Mouse (Mus musculus) embryo, embryonic 9.5 days (tissue): Measurements from ENCODE around the gene Maf.

Experiments used
- DNase-seq: peaks from one replicate; pipeline ENCODE4 v3.0.0-alpha.2; 2017; ENCODE audit errors: extremely low spot score

Maf gene

DNA sequence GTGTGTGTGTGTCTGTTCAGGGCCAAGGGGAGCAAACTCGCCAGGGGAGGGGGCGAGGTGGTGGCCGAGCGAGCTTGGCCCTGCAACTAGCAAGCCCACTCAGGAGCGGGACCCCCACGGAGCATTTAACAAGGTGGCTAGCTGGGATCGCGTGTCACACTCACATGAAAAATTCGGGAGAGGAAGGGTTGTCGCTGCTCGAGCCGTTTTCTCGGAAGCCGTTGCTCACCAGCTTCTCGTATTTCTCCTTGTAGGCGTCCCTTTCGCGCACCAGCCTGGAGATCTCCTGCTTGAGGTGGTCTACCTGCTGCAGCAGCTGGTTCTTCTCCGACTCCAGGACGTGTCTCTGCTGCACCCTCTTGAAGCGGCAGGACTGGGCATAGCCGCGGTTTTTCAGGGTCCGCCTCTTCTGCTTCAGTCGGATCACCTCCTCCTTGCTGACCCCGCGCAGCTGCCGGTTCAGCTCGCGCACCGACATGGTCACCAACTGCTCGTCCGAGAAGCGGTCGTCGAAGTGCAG lies 1.9 kb downstream of the Maf start:
- DNase-seq, result peak; percentile 66

DNA sequence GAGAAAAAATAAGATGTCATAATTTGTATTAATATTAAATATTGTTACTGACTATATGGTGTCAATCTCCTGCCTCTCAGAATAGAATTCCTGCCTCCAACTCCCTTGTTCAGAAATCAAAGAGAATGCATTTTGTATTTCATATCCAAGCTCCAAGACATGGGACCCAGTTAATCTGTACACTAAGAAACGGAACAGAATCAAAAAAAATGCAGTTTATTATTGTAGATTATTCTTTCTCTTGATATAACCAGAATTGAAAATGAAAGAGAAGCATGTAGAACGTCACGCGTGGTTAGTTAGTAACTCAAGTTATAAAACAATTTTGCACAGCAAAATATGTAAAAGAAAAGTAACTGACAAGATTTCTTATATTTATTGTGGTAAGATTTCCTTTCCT lies 4.5 kb downstream of the Maf start:
- no peak for DNase-seq

DNA sequence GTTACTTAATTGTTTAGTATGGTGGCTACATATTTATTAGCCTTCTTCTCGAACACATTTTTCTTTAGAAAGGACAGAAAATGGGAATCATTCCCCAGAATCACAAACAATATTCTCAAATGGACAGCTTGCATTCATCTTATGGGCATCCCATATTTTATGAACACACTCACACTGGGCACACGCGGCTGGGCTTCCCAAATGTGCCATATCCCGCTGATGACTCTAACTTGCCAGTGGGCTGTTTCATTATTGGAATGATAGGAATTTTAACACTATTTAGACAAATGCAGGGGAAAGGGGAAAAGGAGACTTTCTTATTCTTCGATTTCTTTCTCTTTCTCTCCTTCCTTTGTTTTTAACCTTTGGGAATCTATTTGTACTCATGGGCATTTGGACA lies 6.6 kb downstream of the Maf start:
- DNase-seq, result no peak

DNA sequence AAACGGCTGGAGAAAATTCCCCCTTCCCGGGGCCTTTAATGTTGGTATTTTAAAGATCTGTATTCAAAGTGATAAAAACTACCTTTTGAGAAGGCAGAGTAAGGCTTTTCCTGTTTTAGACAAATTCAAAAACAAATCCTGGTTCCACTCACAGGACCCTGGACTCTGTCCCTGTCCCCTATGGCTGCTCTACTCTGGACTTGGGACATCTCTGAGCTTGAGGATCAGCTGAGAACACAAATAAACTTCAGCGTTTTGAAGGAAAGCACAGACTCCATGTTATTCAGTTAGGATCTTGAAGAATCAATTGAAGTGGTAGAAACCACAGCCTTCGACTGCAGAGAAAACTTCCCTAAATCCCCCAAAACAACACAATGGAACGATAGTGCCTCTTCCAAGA lies 8.4 kb downstream of the Maf start:
- DNase-seq, result no peak

DNA sequence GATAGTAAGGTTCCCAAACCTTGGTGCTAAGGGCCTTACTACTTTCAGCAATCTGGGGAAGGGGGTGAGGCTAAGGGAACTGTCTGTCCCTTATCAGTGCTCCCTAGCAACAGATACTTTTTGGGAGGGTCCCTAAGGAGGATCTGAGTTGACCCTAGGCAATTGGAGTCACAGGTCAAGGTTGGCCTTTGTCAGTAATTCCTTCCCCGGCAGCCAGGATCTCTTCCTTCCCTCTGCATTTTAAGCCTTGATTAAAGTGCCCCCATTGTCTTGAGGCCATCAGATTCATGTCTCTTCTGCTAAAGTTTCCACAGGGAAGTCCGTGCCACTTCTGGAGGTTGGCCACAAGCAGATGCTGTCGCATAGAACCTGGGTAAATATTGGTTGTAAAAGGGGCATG lies 10.2 kb downstream of the Maf start:
- DNase-seq, result no peak

DNA sequence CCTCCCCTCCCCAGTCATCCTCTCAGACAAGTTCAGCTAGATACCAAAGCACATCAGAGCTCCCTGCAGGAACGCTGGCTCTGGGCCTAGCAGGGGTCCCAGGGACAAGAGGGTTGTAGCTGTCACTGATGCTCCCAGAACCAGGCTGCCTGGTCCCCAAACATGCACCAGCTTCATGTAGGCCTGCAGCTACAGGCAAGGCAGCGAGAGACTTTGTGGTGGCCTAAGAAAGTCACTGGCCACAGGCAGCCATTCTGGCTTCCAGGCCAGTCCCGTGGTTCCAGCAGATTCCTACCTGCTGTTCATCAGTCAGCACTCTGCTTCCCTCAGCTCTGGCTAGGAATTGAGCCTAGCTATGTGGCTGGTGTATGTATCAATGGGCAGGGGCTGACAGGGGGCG lies 10.9 kb downstream of the Maf start:
- no peak for DNase-seq

DNA sequence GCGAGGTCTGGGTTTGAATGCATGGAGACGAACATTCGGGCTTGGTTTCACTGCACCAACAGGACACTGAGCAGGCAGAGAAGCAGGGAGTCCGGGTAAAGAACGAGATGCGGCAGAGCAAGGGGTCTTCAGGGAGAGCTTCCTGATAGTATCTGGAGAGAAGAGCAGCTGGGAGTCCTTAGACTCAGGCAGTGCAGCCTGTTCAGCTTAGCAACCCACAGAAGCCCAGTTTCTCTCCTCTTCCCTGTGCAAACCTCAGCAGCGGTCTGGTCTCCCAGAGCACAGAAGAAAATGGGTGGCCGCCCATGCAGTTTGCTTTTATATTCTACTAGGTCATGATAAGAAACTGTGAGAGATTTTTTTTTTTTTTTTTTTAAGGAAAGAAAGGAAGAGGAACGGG lies 20.2 kb downstream of the Maf start:
- no peak for DNase-seq

DNA sequence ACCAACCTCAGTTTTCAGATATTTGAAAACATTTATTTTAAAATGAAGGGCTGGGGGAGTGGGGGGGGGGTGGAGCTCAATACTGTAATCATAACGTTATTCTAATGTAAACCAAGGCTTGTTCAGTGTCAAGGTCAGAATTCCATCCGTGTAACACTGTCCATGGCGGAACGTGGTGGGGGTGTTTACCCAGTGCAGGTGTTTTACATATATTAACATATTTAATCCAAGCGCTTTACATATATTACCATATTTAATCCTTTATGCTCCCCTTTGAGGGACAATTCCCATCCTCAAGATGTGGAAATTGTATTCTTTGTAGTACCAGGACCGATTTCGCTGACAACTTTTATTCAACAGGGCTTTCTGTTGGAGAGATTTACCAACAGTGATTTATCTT lies 24.3 kb downstream of the Maf start:
- DNase-seq, result no peak

DNA sequence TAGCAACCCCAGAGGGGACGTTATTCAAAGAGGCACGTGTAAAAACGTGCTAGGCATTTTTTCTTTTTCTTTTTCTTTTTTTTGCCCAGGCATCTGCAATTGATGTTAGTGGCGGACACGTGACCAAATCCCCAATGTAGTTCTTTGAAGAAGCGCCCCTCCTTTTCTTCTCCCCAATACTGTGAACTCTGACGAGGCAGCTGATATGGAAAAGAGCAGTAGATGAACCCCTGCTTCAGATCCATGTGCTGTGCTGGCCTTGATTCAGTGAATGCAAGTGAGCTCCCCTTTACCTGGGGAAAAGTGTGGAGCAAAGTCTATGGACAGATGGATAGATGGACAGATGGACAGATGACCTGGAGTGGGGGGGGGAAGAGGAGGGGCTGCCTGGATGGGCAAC lies 28.1 kb downstream of the Maf start:
- DNase-seq, result no peak

DNA sequence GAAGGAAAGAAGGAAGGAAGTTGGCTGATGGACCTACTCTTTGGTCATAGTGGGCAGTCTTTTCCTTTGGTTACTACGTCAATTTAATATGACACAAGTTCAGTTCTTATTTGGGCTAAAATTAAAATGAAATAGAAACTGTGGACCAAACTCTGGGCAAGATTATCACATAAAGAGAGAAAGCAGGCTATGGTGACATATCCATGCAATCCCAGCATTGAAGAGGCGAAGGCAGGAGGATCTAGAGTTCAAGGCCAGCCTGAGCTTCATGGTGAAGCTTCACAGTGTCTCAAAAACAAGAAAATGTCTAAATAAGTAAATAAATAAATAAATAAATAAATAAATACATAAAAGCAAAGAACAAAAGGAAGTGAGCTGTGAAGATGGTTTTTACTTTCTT lies 42.7 kb downstream of the Maf start:
- no peak for DNase-seq

DNA sequence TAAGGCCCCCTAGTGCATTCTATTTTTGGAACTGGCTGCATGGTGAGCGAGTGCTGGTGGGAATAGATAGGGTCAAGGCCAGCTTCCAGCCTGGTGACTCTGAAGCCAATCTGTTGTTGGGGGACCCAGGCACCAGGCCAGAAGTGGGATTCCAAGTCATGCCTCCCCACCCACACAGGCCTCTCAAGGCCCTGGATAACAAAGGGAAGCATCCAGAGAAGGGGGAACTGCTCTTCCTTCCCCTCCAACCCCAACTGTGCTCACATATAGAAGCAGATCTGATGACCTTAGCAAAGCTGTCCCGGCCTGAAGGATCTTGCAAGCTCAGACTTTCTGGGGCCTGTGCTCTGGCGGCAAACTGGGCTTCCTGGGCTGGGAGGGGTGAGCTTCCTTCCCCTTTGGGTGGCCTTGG lies 57.5 kb downstream of the Maf start:
- no peak for DNase-seq

DNA sequence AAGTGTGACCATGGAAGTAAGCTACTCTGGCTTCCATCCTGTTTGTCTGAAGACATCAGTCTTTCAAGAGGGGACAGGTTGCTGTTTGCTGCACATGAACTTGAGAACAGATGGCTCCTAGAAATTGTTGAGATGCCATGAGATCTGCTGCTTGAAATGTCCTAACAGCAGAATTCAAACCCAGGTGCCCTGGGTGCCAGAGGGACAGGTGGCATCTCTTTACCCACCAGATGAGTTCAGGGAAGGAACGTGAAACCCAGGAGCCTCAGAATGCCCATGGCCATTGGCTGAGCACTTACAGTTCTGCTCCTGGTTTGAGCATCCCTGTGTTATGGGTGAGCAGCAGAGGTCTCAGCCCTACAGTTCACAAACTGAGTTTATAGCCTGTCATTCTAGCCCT lies 62.5 kb downstream of the Maf start:
- DNase-seq, result no peak

DNA sequence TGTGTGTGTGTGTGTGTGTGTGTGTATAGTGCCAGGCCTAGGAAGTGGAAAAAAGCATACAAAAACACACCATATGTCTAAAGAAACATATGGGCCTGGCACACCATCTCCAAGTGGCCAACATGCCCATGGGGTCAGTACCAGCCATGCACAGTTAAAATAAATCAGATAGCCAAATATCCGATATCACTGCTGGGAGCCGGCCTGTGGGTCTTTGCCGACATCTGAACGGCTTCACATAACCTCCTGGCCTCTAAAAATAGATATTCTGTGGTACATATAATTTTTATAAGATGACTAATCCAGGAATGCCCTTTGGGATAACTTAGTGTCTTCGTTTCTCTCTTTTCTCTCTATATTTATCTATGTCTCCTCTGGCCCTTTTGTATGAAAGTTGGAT lies 65.7 kb downstream of the Maf start:
- DNase-seq, result no peak

DNA sequence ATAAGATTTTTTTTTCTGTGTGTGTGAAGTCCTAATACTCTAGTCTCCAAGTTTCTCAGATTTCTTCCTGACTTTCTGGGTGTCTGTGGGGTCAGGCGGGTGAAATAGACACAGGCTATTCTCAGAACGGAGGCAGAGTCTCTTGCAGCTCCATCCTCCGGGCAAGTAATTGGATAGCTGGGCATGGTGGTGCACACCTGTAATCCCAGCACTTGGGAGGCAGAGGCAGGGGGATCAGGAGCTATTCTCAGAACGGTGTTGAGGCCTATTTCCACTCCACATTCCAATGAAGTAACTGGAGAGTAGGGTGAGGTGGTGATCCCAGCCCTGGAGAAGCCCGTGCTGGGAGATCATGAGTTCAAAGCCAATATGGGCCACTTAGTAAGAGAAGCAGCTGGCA lies 67.6 kb downstream of the Maf start:
- DNase-seq, result no peak

DNA sequence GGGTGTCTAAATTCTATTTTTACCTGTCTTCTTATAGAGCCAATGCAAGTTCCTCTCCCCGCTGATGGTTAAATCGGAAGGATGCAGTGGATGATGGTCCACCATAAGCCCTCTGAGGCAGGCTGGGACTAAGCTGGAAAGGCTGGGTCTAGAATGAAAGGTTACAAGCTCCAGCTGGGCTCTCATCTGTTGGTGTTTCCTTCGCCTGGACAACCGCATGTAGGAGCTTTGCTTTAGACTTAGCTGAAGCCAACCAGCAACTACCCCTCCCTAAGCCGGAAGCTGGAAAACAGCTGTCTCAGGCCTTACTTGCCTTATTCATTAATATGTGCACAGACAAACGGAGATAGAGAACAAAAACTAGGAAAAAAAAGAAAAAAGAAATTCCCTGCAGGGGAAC lies 70.8 kb downstream of the Maf start:
- DNase-seq, result no peak
